12 mouse cellular contexts compared by ENCODE assay signal in genomic region chr9:14872181-14872930, GRCm38 (mm10). TPM values are rescaled to one million over a fixed set of nuclear protein-coding genes. Genes with fewer than 3 reads are reported as not detected.
DNase-seq lines count a peak whose midpoint lies in the region; ATAC-seq lines count a peak whose summit lies in the region.
"Had no signal": no experiment of that assay in that cellular context is flagged by ENCODE, and none has a peak within 500 bp of the region (broad histone marks: within the 10 kb centered on the region; RNA-seq: fewer than 3 reads in every experiment).

No protein-coding gene starts in this region.

- peak overlapping the region; percentile 22; the same call in 1 of the 2 replicates for H3K27ac ChIP-seq in forebrain, embryonic 13.5 days
- H3K27ac ChIP-seq in limb, embryonic 13.5 days = no peak overlapping the region
- H3K27ac ChIP-seq in neural tube, embryonic 15.5 days (replicated peaks) = no peak overlapping the region
- H3K27ac ChIP-seq: layer of hippocampus, adult 2 months; limb, embryonic 15.5 days had no signal

- no peak overlapping the region for H3K9ac ChIP-seq in forebrain, embryonic 13.5 days
- H3K9ac ChIP-seq in limb, embryonic 13.5 days = no peak overlapping the region
- no peak overlapping the region for H3K9ac ChIP-seq in neural tube, embryonic 15.5 days (replicated peaks)
- H3K9ac ChIP-seq: limb, embryonic 15.5 days had no signal

- peaks cover 14% of the 10 kb centered on the region for H3K4me1 ChIP-seq in forebrain, embryonic 13.5 days
- H3K4me1 ChIP-seq in limb, embryonic 13.5 days = peaks cover 10% of the 10 kb centered on the region
- H3K4me1 ChIP-seq in neural tube, embryonic 15.5 days = peaks cover 13% of the 10 kb centered on the region

- peak; percentile 76 for ATAC-seq in forebrain, embryonic 13.5 days
- peak; percentile 54; the same call in 1 of the 2 replicates for ATAC-seq in limb, embryonic 13.5 days (ENCODE audit: low FRiP score, low read depth)
- ATAC-seq in neural tube, embryonic 15.5 days (ENCODE audit: low FRiP score) = peak; percentile 83
- ATAC-seq in megakaryocyte progenitor cell, adult 5-6 weeks (replicated peaks; ENCODE audit: poor library complexity) = no peak

- H3K27me3 ChIP-seq in forebrain, embryonic 13.5 days = no peaks in the 10 kb centered on the region
- 0 out of 2 replicates have a peak, but pooled peaks cover 2% of the 10 kb centered on the region for H3K27me3 ChIP-seq in limb, embryonic 13.5 days
- H3K27me3 ChIP-seq in neural tube, embryonic 15.5 days (replicated peaks) = no peaks in the 10 kb centered on the region

- DNase-seq in right cerebral cortex, postnatal 4 days = peak; percentile 37
- DNase-seq in right cerebral cortex, adult 18-20 months = no peak
- no peak for DNase-seq in urinary bladder, postnatal 4 days (ENCODE audit: low spot score in 2 of 2)
- DNase-seq in urinary bladder, adult 2 months (ENCODE audit: low spot score) = no peak
- DNase-seq: thymus, postnatal 14 days had no signal

- no peak overlapping the region for H3K4me2 ChIP-seq in forebrain, embryonic 13.5 days
- H3K4me2 ChIP-seq in limb, embryonic 13.5 days (replicated peaks) = no peak overlapping the region
- peak overlapping the region; percentile 23 for H3K4me2 ChIP-seq in neural tube, embryonic 15.5 days
- H3K4me2 ChIP-seq: limb, embryonic 15.5 days had no signal

- no peak overlapping the region for H3K4me3 ChIP-seq in forebrain, embryonic 13.5 days
- no peak overlapping the region for H3K4me3 ChIP-seq in limb, embryonic 13.5 days
- H3K4me3 ChIP-seq in neural tube, embryonic 15.5 days (replicated peaks) = no peak overlapping the region
- H3K4me3 ChIP-seq: layer of hippocampus, adult 2 months; limb, embryonic 15.5 days had no signal

- 23% methylated on average over 17 of the region's 17 CpGs for WGBS in forebrain, embryonic 13.5 days
- 45% methylated on average over 17 of the region's 17 CpGs for WGBS in limb, embryonic 13.5 days
- WGBS in neural tube, embryonic 15.5 days = 19% methylated on average over 17 of the region's 17 CpGs

- H3K36me3 ChIP-seq in forebrain, embryonic 13.5 days (ENCODE audit: poor library complexity, severe bottlenecking) = no peaks in the 10 kb centered on the region
- H3K36me3 ChIP-seq in limb, embryonic 13.5 days = no peaks in the 10 kb centered on the region
- H3K36me3 ChIP-seq in neural tube, embryonic 15.5 days = no peaks in the 10 kb centered on the region
- H3K36me3 ChIP-seq: limb, embryonic 15.5 days had no signal

- no peaks in the 10 kb centered on the region for H3K9me3 ChIP-seq in forebrain, embryonic 13.5 days (replicated peaks)
- H3K9me3 ChIP-seq in limb, embryonic 13.5 days = no peaks in the 10 kb centered on the region
- H3K9me3 ChIP-seq in neural tube, embryonic 15.5 days (replicated peaks) = no peaks in the 10 kb centered on the region
- H3K9me3 ChIP-seq: limb, embryonic 15.5 days had no signal

RNA-seq across cellular contexts. Expression of gene Gpr83, which starts 12.3 kb away (rescaled TPM):
- 0.45 and 0.49 TPM in 2 replicates for polyA plus RNA-seq in forebrain, embryonic 13.5 days (2015; fragmentation: Nextera tagmentation; extraction: Ambion mirVana)
- 2.5 and 2.6 TPM in 2 replicates for polyA plus RNA-seq in limb, embryonic 13.5 days (2015; fragmentation: Nextera tagmentation; extraction: Ambion mirVana)
- 1.1 and 4.4 TPM in 2 replicates for polyA plus RNA-seq in neural tube, embryonic 15.5 days (2015; fragmentation: Nextera tagmentation; extraction: Ambion mirVana)
- total RNA-seq in megakaryocyte progenitor cell, adult 5-6 weeks (2015) = not detected in 2 replicates
- total RNA-seq in megakaryocyte progenitor cell, adult 5-6 weeks (2017) = not detected in 2 replicates
- polyA plus RNA-seq in urinary bladder, adult 2 months (2012; rRNA removed) = 0.01 TPM in 1 of 2 replicates, not detected in the other
- polyA plus RNA-seq: heart, postnatal 0 days had no signal

RNA-seq across cellular contexts. Expression of gene Izumo1r, which starts 31.4 kb away (rescaled TPM):
- polyA plus RNA-seq in forebrain, embryonic 13.5 days (2015; fragmentation: Nextera tagmentation; extraction: Ambion mirVana) = not detected in 2 replicates
- 0.33 and 0.34 TPM in 2 replicates for polyA plus RNA-seq in limb, embryonic 13.5 days (2015; fragmentation: Nextera tagmentation; extraction: Ambion mirVana)
- polyA plus RNA-seq in neural tube, embryonic 15.5 days (2015; fragmentation: Nextera tagmentation; extraction: Ambion mirVana) = 1.9 TPM in 1 of 2 replicates, not detected in the other
- not detected in 2 replicates for total RNA-seq in megakaryocyte progenitor cell, adult 5-6 weeks (2015)
- not detected in 2 replicates for total RNA-seq in megakaryocyte progenitor cell, adult 5-6 weeks (2017)
- 0.14 and 0.15 TPM in 2 replicates for polyA plus RNA-seq in urinary bladder, adult 2 months (2012; rRNA removed)
- total RNA-seq: layer of hippocampus, adult 2 months had no signal
- polyA plus RNA-seq: heart, postnatal 0 days had no signal
